Mouse (Mus musculus): ENCODE results near the gene Igsf3. TPM values are rescaled to one million over a fixed set of nuclear protein-coding genes. Genes with fewer than 3 reads are reported as not detected.
"Not testable (repeated sequence)": the region's sequence is repeated elsewhere in the genome, so short reads cannot be mapped to it uniquely, and the experiment has no call there.

Igsf3 gene
- polyA plus RNA-seq, 1 experiment = not detected

DNA sequence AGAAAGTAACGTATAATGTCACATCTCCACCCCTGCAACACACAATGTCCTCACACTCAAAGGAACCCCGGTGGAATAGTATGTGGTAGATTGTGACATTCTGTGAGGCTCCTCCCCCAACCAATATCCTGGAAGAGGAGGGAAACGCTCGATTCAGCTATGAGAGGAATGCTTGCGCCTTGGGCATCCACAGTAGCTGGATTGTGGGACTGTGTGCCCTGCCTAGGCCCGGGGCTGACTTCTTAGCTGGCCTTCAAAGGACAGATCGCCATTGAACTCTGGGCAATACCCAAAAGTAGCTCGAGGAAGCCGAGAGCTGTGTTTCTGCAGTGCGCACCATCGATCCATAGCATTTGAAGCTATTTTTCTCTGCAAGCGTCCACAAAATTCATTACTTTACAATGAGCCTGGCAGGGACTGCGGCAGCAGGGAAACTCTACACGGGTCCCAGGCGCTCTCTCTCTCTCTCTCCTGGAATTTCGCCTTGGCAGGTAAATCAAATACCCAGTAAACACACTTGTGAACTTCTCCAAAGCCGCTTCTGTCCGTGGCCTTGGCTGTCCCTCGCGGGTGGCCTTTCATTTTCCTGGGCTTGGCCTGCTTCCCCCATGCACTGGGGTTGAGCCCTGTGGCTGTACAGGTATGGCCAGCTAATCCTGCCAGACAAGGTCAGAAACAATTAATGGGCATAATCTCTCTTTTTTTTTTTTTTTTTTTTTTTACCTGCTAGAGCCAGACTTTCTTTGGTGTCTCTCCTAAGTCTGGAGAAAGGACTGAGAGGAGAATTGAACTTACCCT is 32.3 kb downstream of the Igsf3 start:
- WGBS = 58% methylated on average over 20 of the region's 20 CpGs
- H3K4me1 ChIP-seq (ENCODE audit: control insufficient read depth, insufficient read depth, low read length) = peaks cover 51% of the 10 kb centered on the region
- no peak overlapping the region for H3K27ac ChIP-seq (ENCODE audit: insufficient read depth, low read depth, low read length)
- TF ChIP-seq POLR2A (IDR thresholded peaks at IDR 0.05; ENCODE audit: insufficient read depth, low read depth, low read length) (no peak), CTCF (IDR thresholded peaks at IDR 0.05; ENCODE audit: insufficient read depth, low read depth, low read length) (no peak)
- no peak overlapping the region for H3K4me3 ChIP-seq (ENCODE audit: insufficient read depth, low read depth, low read length)

DNA sequence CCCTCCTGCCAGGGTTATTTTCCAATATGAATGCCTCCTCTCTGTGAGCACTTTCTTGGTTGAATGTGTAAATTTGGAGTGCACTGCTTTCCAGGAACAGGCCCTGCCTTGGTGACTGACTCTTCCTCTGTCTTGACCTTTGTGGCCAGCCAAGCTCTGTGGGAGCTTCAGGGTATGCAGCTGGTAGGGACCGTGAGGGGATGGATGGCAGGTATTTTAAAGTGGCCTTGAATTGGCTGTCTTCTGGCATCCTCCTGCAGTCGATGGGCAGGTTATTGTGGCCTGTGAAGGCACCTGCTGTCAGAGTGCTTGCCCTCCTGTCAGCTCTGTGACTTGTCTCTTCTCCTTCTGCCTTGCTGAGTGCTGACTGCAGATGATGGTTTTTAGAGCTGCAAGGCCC is 33.3 kb downstream of the Igsf3 start:
- 54% methylated on average over 2 of the region's 2 CpGs for WGBS

DNA sequence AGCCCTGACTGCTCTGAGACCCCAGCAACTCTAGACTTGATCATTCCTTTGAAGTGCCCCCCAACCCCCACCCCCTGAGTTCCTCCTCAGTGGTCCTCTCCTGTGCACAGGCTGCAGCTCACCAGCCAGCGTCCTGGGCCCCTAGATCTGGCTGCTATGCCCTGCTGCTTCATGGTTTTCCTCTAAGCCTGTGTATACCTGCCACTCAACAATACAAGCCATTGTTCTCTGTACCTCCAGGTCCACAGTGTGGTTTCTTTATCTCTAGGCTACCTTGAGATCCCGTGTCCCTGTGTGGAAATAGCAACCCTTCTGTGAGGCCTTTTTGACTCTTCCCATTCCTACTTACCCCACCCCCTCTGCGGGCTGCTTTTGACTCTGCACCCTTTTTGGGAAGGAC is 33.9 kb downstream of the Igsf3 start:
- H3K27ac ChIP-seq (ENCODE audit: insufficient read depth, low read depth, low read length) = no peak overlapping the region
- no peak overlapping the region for H3K4me3 ChIP-seq (ENCODE audit: insufficient read depth, low read depth, low read length)
- WGBS = 70% methylated on average over 3 of the region's 3 CpGs
- no peak for TF ChIP-seq CTCF (IDR thresholded peaks at IDR 0.05; ENCODE audit: insufficient read depth, low read depth, low read length)
- TF ChIP-seq POLR2A (IDR thresholded peaks at IDR 0.05; ENCODE audit: insufficient read depth, low read depth, low read length) = no peak
- H3K4me1 ChIP-seq (ENCODE audit: control insufficient read depth, insufficient read depth, low read length) = peaks cover 43% of the 10 kb centered on the region

More for the DNA sequence above, 33.3 kb downstream of the Igsf3 start:
- no peak for TF ChIP-seq POLR2A (IDR thresholded peaks at IDR 0.05; ENCODE audit: insufficient read depth, low read depth, low read length)
- TF ChIP-seq CTCF (IDR thresholded peaks at IDR 0.05; ENCODE audit: insufficient read depth, low read depth, low read length) = no peak
- Histone ChIP-seq H3K27ac (ENCODE audit: insufficient read depth, low read depth, low read length) (no peak overlapping the region), H3K4me3 (ENCODE audit: insufficient read depth, low read depth, low read length) (no peak overlapping the region), H3K4me1 (ENCODE audit: control insufficient read depth, insufficient read depth, low read length) (peaks cover 44% of the 10 kb centered on the region)

DNA sequence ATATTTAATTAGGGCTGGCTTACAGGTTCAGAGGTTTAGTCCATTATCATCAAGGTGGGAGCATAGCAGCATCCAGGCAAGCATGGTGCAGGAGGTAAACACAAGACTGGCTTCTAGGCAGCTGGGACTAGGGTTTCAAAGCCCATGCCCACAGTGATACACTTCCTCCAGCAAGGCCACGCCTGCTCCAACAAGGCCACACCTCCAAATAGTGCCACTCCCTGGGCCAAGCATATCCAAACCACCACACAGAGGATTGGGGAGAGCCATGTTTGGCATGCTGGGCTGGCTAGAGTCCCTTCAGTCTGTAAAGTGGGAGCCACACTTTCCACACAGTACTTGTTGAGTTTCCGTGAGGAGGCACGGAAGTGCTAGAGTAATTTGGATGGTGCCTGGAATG is 34.7 kb downstream of the Igsf3 start:
- Histone ChIP-seq H3K4me3 (ENCODE audit: insufficient read depth, low read depth, low read length) (no peak overlapping the region), H3K27ac (ENCODE audit: insufficient read depth, low read depth, low read length) (no peak overlapping the region), H3K4me1 (ENCODE audit: control insufficient read depth, insufficient read depth, low read length) (peaks cover 44% of the 10 kb centered on the region)
- TF ChIP-seq CTCF (IDR thresholded peaks at IDR 0.05; ENCODE audit: insufficient read depth, low read depth, low read length) = no peak
- TF ChIP-seq POLR2A (IDR thresholded peaks at IDR 0.05; ENCODE audit: insufficient read depth, low read depth, low read length) = no peak
- WGBS = 85% methylated on average over 3 of the region's 3 CpGs

DNA sequence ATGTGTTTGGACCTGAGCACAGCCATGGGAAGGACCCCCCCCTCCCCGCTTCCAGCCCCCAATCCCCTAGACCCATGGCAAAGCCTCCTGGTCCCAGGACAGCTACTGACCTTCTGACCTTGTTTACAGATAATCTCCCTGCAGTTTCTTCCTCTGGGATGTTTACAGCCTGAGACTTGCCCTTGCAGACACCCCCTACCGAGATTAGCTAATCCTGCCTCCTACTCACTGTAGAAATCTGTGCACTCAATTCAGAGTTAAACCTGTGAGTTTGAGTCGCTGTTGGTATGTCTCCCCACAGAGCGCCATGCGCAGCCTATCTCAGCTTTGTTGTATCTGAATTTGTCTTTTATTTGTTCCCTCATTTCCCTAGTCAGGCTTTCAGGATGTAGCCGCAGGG is 35.2 kb downstream of the Igsf3 start:
- WGBS = 64% methylated on average over 6 of the region's 6 CpGs
- no peak for TF ChIP-seq CTCF (IDR thresholded peaks at IDR 0.05; ENCODE audit: insufficient read depth, low read depth, low read length)
- TF ChIP-seq POLR2A (IDR thresholded peaks at IDR 0.05; ENCODE audit: insufficient read depth, low read depth, low read length) = no peak
- Histone ChIP-seq H3K4me1 (ENCODE audit: control insufficient read depth, insufficient read depth, low read length) (peaks cover 41% of the 10 kb centered on the region), H3K4me3 (ENCODE audit: insufficient read depth, low read depth, low read length) (no peak overlapping the region), H3K27ac (ENCODE audit: insufficient read depth, low read depth, low read length) (no peak overlapping the region)

DNA sequence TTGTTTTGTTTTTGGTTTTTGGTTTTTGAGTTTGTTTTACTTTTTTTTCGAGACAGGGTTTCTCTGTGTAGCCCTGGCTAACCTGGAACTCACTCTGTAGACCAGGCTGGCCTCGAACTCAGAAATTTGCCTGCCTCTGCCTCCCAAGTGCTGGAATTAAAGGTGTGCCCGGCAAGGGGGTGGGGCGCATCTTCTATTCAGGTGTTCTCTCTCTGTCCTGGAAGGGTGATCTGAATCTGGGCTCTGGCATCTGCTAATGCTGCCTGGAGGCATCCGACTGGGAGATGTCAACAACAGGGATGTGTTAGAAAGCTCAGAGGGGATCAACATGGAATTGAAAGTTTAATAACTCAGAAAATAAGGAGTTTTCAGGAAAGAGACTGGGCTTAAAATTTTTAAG is 36.1 kb downstream of the Igsf3 start:
- not testable (repeated sequence) for H3K27ac ChIP-seq (ENCODE audit: insufficient read depth, low read depth, low read length); H3K4me3 ChIP-seq (ENCODE audit: insufficient read depth, low read depth, low read length)
- peaks cover 34% of the 10 kb centered on the region for H3K4me1 ChIP-seq (ENCODE audit: control insufficient read depth, insufficient read depth, low read length)
- 93% methylated on average over 5 of the region's 5 CpGs for WGBS

DNA sequence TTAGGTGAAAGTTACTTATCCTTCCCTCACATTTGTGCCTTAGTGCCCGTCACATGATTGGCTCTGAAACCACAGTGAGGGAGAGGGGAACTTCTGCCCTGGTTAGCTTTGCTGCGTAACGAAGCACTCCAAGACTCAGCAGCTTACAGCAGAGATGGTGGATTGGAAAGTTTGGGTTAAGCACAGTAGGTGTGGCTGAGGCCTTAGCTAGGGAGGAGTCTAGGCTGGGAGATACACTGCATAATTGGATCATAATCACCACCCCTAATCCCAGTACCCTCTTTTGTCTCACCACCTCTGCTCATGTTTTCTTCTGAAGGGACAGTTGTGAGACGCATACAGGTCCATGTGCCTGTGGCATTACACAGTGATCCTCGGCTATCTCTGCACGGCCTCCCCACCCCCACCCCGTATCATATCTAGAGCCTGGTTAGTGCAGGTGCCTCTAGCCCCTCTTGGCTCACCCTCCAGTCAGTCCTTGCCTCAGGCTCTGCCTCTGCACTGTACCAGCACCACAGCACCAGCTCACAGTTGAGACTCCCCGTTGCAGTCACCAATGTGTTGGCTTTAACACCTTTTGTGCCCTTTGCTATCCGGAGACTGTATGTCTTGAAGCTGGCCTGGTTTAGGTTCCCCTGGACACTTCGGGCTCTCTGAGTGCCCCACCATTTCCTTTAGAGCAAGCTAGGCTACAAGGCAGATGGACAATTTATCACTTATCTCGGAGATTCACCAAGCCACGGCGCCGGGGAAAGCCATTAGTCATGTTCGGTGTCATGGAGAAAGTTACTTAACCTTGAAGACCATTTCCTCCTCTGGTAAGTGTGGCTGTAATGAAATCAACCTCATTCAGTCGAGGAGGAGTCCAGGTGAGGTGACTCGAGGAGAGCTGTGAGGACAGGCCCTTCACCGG is 42.1 kb downstream of the Igsf3 start:
- Histone ChIP-seq H3K4me1 (ENCODE audit: control insufficient read depth, insufficient read depth, low read length) (peaks cover 25% of the 10 kb centered on the region), H3K27ac (ENCODE audit: insufficient read depth, low read depth, low read length) (no peak overlapping the region), H3K4me3 (ENCODE audit: insufficient read depth, low read depth, low read length) (no peak overlapping the region)
- TF ChIP-seq POLR2A (IDR thresholded peaks at IDR 0.05; ENCODE audit: insufficient read depth, low read depth, low read length) (no peak), CTCF (IDR thresholded peaks at IDR 0.05; ENCODE audit: insufficient read depth, low read depth, low read length) (no peak)
- WGBS = 91% methylated on average over 18 of the region's 18 CpGs

DNA sequence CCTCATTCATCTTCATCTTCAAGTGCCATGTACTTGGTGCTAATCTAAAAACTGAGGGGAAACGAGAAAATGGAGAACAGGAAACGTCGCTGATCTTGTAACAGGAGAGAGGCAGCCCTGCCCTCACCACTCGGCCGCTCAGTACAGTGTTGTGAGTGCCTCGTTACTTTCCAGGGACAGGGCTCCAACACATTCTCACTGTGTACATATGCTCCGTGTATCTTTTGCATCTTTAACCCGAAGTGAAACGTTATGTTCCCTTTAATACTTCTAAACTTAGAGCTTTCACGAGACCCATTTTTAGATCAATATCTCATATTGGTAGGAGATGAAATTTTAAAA is 42.7 kb downstream of the Igsf3 start:
- Histone ChIP-seq H3K27ac (ENCODE audit: insufficient read depth, low read depth, low read length) (no peak overlapping the region), H3K4me3 (ENCODE audit: insufficient read depth, low read depth, low read length) (no peak overlapping the region), H3K4me1 (ENCODE audit: control insufficient read depth, insufficient read depth, low read length) (peaks cover 29% of the 10 kb centered on the region)
- WGBS = 87% methylated on average over 10 of the region's 10 CpGs
- TF ChIP-seq POLR2A (IDR thresholded peaks at IDR 0.05; ENCODE audit: insufficient read depth, low read depth, low read length) = no peak
- TF ChIP-seq CTCF (IDR thresholded peaks at IDR 0.05; ENCODE audit: insufficient read depth, low read depth, low read length) = no peak

DNA sequence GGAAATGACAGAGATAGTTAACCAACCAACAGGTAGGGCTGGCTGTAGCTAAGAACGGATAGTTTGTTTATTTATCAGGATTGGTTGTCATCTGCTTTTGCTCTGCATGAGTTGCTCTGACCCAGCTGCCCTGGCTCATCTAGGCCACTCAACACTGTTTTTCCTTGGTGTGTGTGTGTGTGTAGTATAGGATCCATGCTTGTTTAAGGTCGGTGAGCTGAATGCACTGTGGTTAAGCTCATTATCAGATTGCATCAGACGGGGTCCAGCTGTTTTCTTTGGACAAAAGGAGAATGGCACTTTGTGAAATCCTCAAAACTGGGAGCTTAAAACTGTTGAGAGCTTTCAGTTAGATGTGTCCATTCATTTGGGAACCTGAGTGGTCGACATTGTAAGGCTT is 46.3 kb downstream of the Igsf3 start:
- Histone ChIP-seq H3K27ac (ENCODE audit: insufficient read depth, low read depth, low read length) (no peak overlapping the region), H3K4me1 (ENCODE audit: control insufficient read depth, insufficient read depth, low read length) (peaks cover 26% of the 10 kb centered on the region), H3K4me3 (ENCODE audit: insufficient read depth, low read depth, low read length) (no peak overlapping the region)
- no peak for TF ChIP-seq POLR2A (IDR thresholded peaks at IDR 0.05; ENCODE audit: insufficient read depth, low read depth, low read length)
- TF ChIP-seq CTCF (IDR thresholded peaks at IDR 0.05; ENCODE audit: insufficient read depth, low read depth, low read length) = no peak
- 60% methylated on average over 4 of the region's 4 CpGs for WGBS

Data from olfactory bulb, adult 2 months (tissue).